Mouse (Mus musculus) erythroblast, embryonic 14.5 days (primary cell): ENCODE measurements around the gene Cnih3.

Source experiments
- GATA1 ChIP-seq: IDR thresholded peaks from 2 replicates; pipeline ENCODE4 v1.6.1; 2012; ENCODE audit warnings: low read length, inconsistent platforms, mixed read lengths
- TAL1 ChIP-seq: IDR thresholded peaks from 3 replicates; pipeline ENCODE4 v1.6.1; 2012; ENCODE audit warnings: low read length, inconsistent platforms, mixed read lengths

DNA sequence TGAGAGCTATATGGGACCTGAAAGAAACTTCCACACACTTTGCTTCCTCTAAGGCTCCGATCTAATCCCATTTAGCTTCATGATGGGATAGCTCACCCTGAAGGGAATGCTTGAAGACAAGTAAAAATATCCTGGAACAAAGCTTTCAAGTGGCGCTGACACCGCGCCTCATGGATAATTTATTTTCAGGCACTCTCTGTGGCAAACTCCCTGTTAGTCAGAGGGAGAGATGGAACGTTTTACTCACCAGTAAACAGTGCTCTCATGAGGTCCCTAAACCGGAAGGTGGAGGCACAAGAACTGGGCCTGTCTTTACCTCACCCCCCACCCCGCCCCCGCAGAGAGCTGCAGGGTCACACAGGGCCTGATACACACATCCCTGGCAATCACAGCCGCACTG, 64.4 kb downstream of the Cnih3 start:
- TF ChIP-seq GATA1 (no peak), TAL1 (no peak)
